In genomic region chr19:40702406-40702805, GRCm38 (mm10) we compare ENCODE assay signal across 13 mouse cellular contexts. TPM values are rescaled to one million over a fixed set of nuclear protein-coding genes. Genes with fewer than 3 reads are reported as not detected.
A peak's percentile ranks its signal among the peaks of the same experiment; 100 is the strongest.
DNase-seq lines count a peak whose midpoint lies in the region; TF ChIP-seq lines count a peak whose summit lies in the region.
"Had no signal": no experiment of that assay in that cellular context is flagged by ENCODE, and none has a peak within 500 bp of the region (broad histone marks: within the 10 kb centered on the region; RNA-seq: fewer than 3 reads in every experiment).

No protein-coding gene starts in this region.

- DNase-seq in gastrocnemius, adult 2 months: no peak
- no peak for DNase-seq in gastrocnemius, postnatal 36 days
- DNase-seq in retina, postnatal 1 day: peak; percentile 5
- no peak for DNase-seq in retina, embryonic 14.5 days (ENCODE audit: low spot score)
- peak; percentile 60 to 65 for DNase-seq in left cerebral cortex, postnatal 14 days (ENCODE audit: low spot score in 2 of 2)
- peak; percentile 82 for DNase-seq in telencephalon, adult 2 months (ENCODE audit: low read depth, low spot score)
- no peak for DNase-seq in cerebellum, adult 2 months
- DNase-seq in ovary, postnatal 14 days (ENCODE audit: low spot score): no peak

- peak overlapping the region; percentile 39 for H3K4me3 ChIP-seq in gastrocnemius, adult 2 months
- no peak overlapping the region for H3K4me3 ChIP-seq in cerebellum, adult 2 months (replicated peaks; ENCODE audit: insufficient read depth, low read depth, low read length)
- H3K4me3 ChIP-seq: erythroblast, embryonic 14.5 days had no signal

- peak overlapping the region; percentile 70 for H3K27ac ChIP-seq in gastrocnemius, adult 2 months
- H3K27ac ChIP-seq in cerebellum, adult 2 months (ENCODE audit: insufficient read depth, low read length): no peak overlapping the region
- H3K27ac ChIP-seq: liver, embryonic 14.5 days had no signal

- intact Hi-C loops in gastrocnemius, adult 2 months (cut with DNase I): loop anchor here (5.0 kb wide), 1 partner anchor 75 kb away; no protein-coding TSS in a partner anchor
- intact Hi-C loops in gastrocnemius, postnatal 36 days (cut with DNase I): no loop called here
- intact Hi-C loops in left cerebral cortex, postnatal 14 days (cut with DNase I): no loop called here

- 45% methylated on average over 4 of the region's 4 CpGs for WGBS in cerebellum, adult 2 months

- TF ChIP-seq POLR2A in cerebellum, adult 2 months (IDR thresholded peaks at IDR 0.05; ENCODE audit: borderline replicate concordance, insufficient read depth, low read length): no peak

- no peaks in the 10 kb centered on the region for H3K4me1 ChIP-seq in cerebellum, adult 2 months (ENCODE audit: control insufficient read depth, insufficient read depth, low read length)

- no peaks in the 10 kb centered on the region for H3K27me3 ChIP-seq in cerebellum, adult 2 months (ENCODE audit: control insufficient read depth, insufficient read depth, low read length)

- no peak for TF ChIP-seq CTCF in gastrocnemius, adult 2 months (IDR thresholded peaks at IDR 0.05)
- no peak for TF ChIP-seq CTCF in cerebellum, adult 2 months (IDR thresholded peaks at IDR 0.05; ENCODE audit: borderline replicate concordance, insufficient read depth, low read depth, low read length)

RNA-seq across cellular contexts. Expression of gene Cc2d2b, which starts 46.1 kb away (rescaled TPM):
- total RNA-seq in gastrocnemius, adult 2 months (2021): not detected
- total RNA-seq in gastrocnemius, postnatal 36 days (2021): not detected
- under 1 TPM; 0.15 to 0.17 TPM for total RNA-seq in left cerebral cortex, postnatal 14 days (2021)
- polyA plus RNA-seq in cerebellum, adult 2 months (2012; rRNA removed): 0.07 TPM in 1 of 2 replicates, not detected in the other
- polyA plus RNA-seq: C2C12; erythroblast, embryonic 14.5 days; neural tube, embryonic 11.5 days; stomach, embryonic 14.5 days had no signal

Comparison
In these comparisons a context has a peak if more than half of its experiments do, and no peak if none do; other contexts are left out.
1. DNase-seq: peak in retina, postnatal 1 day (single experiment), left cerebral cortex, postnatal 14 days (2 of 2) and telencephalon, adult 2 months (single experiment); none in gastrocnemius, adult 2 months (single experiment), gastrocnemius, postnatal 36 days (0 of 2), retina, embryonic 14.5 days (single experiment), cerebellum, adult 2 months (0 of 2) and ovary, postnatal 14 days (single experiment).